Mouse (Mus musculus) heart, postnatal 0 days (tissue): Measurements from ENCODE around the gene Rac3.
"Not testable (repeated sequence)": the region's sequence is repeated elsewhere in the genome, so short reads cannot be mapped to it uniquely, and the experiment has no call there.

Experiments
- CTCF ChIP-seq: IDR thresholded peaks from 2 replicates; pipeline ENCODE4 v1.5.1; 2016; ENCODE audit warnings: antibody characterized with exemption, control low read depth, low read depth
- EP300 ChIP-seq: IDR thresholded peaks from 2 replicates; pipeline ENCODE4 v1.6.1; 2016; ENCODE audit warnings: antibody characterized with exemption, low read depth

DNA sequence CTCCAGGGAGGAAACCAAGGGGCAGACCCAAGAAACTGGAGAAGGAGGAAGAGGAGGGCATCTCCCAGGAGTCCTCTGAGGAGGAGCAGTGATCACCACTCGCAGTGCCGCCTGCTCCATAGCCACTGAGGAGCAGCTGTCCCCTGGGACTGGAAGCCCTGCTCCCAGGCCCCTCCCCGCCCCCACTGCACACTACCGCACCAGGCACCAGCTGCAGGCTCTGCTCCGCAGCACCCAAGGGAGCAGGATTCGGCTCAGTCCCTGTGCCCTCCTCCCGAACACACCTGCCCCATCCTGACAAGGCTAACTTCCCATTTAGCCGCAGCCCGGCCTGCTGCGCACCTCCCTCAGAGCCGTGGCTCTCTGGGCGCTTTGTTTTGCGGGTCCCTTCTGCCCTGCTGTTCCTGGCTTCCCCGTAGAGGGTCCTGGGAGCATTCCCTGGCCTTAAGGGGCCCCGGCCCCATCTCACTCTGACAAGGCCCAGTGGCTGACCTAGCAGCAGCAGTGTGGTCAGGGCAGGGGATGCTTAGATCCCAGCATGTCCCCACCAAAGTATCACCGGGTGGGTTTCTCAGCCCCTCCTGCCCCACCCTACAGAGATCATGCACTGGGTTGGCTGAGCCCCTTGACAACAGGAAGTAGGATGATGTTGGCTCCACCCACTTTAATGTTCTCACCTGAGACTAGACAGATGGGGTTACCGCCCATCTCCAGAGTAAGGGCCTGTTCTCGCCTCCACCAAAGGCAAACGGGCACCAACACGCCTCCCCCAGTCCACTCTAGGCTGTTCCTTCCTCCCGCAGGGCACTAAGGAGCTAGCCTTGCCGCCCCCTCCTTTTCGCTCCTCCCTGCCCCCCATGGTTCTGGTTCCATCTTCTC lies 42.1 kb downstream of the Rac3 start:
- TF ChIP-seq CTCF, EP300: not testable (repeated sequence)
